Mouse (Mus musculus): ENCODE measurements around the gene Flt1.

The Flt1 gene

DNA sequence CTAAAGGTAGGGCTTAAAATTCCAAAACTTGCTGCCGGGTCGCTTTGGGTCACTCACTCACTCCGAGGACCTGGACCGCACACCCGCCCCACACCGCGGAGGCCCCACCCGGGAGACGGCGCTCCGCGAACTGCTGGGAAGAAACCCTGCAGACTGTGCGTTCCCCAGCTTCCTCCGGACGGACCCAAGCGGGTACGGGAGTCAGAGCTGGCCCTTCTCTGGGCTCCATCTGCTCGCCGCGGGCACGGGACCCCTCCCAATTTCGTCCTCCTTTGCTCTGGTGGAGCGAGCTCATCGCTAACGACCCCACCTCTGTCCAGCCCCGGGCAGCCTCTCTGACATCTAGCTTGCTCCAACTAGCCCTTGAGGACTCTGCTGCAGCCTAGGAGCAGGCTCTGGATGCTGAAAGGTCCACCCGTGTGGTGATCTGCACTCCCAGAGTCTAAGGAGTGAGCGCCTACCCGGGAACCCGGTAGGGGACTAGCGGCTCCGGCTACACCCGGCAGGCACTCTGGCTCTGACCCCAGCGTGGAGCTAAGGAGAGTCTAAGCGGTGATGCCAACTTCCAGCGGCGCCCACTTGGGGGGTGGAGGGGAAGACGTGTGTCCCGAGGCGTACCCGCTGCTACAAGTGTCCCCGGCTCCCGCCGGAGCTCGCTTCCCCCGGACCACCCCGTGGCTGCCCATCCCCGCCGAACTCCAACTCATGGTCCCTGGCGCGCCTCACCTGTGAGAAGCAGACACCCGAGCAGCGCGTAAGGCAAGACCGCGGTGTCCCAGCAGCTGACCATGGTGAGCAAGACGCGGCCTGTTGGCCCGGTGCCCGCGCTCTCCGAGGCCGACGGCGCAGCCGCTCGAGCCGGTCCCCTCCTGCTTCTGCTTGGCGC, 623 bp downstream of the Flt1 start:
- DNase-seq (ENCODE audit: low read depth, low spot score), result peak; percentile 64

DNA sequence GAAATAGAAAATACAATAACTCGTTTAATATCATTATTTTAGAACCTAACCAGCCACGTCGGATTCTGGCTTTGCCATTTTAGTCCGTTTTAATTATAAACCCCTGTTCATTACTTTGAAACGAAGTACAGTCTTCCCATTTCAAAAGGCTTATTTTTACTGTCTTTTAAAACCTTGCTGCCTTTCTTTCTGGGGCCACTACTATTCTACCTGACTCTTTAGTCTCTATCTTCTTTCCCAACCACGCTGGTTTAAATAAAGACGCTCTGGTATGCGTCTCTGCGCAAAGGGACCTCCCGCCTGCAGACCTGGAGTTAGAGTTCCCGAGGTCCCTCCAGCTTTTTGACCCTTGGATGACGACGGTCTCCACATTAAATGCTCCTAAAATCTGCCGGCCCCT, 1.4 kb downstream of the Flt1 start:
- peak; percentile 18 for DNase-seq (ENCODE audit: low read depth, low spot score)

DNA sequence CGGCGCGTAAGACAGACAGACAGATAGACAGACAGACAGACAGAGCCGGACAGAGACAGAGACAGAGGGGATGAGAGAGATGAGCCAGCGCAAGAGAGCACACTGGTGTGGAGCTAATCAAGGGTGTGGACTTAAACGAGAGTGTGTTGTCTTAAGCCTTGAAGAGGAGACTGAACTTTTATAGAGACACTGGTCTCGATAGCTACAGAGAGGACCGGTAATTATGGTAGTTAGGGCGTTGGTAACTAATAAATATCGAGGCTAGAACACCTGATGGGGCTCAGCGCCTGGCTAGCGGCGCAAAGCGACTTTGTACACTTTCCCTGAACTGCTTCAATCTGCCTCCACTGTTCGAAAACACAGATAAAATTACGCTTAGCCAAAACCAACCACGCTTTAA, 2.0 kb downstream of the Flt1 start:
- peak; percentile 8 for DNase-seq (ENCODE audit: low read depth, low spot score)

DNA sequence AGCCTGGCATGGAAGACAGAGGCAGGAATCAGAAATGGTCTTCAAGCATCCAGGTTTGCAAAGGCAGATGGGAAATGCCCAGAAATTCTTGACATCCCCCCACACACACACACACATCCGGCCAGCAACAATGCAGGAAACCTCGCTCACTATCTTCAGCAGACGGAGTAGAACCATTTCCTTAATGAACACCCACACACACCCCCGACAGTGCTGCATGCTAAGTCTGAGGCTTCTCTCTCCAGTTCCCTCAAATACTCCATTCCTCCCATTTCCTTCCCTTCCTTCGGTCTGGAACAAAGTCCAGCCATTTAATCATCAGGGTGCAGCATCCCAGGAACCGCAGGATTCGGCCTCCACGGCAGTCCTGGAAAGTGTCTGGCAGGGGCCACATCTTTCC, 4.4 kb downstream of the Flt1 start:
- peak; percentile 12 for DNase-seq (ENCODE audit: low read depth, low spot score)

DNA sequence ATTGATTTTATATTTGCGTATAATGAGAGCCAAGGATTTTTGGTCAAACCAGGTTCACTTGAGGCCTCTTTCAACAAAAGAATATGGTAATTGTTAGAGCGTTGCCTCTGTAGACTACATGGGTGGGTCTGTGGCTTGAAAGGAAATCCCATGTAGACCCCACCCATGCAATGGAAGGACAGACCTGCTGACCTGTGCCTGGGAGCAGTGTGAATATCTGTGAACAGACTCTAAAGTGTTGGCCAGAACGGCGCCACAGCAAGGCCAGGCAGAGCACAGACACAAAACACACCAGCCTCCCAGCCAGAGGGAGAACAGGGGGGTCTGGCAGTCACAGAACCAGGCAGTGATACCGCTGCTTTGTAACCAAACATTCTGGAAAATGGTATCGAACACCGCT, 7.5 kb downstream of the Flt1 start:
- no peak for DNase-seq (ENCODE audit: low read depth, low spot score)

DNA sequence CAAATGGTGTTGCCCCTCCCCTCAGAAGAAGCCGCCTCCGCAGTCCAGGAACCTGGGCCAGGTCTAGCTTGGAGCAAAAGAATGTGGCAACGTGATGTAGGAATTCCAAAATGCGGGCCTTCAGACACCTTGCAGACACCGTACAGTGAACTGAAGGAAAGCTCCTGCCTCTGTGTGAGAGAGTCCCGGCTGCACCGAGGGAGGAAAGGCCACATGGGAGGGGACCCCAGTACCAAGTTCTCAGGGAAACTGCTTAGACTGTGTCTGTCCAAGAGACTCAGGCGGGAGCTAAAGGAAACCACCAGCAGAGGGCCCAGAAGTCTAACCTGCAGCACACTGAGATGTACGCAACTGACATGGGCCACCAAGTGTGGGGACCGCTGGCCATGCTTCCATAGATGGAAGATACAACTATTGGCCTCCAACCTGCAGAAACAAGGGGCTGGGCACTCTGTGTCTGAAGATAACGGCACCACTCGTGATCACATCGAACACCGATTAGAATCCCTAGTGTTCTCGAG, 9.1 kb downstream of the Flt1 start:
- peak; percentile 42 for DNase-seq (ENCODE audit: low read depth, low spot score)

DNA sequence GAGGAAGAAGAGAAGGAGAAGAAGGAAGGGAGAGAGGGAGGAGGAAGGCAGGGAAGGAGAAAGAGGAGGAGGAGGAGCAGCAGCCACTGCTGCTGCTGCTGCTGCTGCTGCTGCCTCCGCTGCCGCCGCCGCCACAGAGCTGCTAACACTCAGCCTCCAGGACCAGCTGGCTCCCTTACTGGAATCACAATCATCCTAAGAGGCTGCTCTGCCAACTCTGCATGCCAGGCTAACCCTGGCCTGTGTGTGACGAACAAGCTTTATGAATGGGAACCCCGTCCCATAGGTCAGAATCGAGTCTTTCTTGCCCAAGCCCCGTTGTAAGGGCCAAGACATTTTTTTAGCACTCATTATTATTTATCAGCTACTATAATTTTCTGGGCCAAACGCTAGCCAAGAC, 9.5 kb downstream of the Flt1 start:
- DNase-seq (ENCODE audit: low read depth, low spot score), result no peak

DNA sequence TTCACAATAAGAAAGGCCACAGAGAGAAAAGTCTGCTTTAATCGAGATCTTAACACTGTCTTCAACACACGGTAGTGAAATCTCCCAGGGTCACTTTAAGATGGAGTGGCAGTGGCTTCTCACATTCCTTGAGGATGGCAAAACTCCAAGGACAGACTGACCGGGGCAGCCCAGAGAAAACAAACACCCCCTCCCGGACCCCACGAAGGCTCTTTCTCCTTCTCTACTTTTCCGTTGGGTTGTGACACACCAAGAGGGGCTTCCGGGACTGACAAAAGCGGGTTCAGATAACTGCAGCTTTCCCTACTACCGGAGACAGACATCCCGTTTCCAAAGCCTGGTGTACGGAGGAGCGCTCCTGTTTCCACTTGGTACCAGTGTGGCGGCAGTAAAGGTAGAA, 10.4 kb downstream of the Flt1 start:
- no peak for DNase-seq (ENCODE audit: low read depth, low spot score)

DNA sequence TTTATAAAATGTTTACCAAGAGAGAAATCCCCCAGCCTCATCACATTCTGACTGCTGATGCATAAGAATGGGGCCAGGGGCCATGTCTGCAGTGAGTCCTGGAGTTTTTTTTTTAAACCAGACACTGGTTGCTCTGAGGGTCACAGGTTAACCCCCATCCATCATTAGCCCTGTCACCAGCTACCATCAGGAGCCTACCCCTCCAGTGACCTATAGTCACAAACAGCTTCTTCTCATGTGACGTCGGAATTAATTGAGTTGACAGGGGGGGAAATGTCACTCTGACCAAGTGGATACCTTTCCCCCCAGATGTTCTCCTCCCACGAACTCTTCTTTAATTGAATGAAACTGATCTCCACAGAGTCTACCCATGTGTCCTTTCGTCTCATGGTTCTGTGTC, 17.3 kb downstream of the Flt1 start:
- DNase-seq (ENCODE audit: low read depth, low spot score), result no peak

DNA sequence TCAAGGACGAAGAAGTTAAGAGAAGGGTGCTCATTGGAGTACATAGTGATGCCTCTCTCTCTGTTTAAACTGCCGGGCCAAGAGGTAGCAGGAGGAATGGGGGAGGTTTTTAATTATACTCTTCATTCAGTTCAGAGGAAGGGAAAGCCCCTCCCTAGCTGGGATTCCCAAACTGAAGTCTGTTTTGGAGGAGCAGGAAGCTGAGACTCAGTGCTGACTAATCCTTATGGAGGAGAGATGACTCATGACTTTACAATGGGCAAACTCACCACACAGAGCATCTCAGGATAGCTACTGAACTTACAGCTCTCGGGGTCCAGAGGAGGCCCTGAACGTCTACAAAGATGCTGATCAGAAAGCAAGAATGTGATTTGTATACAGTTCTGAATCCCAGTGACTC, 18.3 kb downstream of the Flt1 start:
- DNase-seq (ENCODE audit: low read depth, low spot score), result no peak

DNA sequence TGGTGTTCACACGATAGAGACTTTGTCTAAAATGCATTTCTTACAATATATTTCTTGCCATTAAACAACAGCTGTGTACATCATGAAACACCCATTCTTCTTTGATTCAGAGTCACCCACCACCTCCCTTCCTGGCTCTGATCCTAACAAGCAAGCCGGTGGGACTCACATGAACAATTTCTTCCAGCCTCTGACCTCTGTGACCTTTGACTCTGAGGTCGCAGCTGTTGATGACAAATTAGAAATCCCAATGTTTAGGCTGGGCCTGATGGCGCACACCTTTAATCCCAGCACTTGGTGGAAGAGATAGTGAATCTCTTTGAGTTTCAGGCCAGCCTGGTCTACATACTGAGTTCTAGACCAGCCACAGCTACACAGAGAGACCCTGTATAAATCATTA, 20.9 kb downstream of the Flt1 start:
- no peak for DNase-seq (ENCODE audit: low read depth, low spot score)

DNA sequence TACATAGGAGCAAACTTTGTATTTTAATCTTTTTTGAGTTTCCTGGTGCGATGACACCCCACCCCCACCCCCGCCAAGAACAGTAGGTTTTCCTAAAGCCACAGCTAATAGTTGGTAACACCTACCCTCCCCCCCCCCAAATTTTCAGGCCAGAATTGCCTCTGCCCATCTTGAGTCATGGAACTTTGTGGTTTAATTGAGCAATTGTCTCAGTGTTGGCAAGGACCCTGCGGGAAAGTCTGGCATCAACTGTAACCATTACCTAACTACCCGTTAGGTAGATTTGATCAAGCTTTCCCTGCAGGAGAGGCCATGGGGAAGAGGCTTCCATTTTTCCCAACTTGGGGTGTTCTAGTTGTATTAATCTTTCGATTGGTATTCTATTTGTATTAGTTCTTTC, 23.4 kb downstream of the Flt1 start:
- no peak for DNase-seq (ENCODE audit: low read depth, low spot score)

DNA sequence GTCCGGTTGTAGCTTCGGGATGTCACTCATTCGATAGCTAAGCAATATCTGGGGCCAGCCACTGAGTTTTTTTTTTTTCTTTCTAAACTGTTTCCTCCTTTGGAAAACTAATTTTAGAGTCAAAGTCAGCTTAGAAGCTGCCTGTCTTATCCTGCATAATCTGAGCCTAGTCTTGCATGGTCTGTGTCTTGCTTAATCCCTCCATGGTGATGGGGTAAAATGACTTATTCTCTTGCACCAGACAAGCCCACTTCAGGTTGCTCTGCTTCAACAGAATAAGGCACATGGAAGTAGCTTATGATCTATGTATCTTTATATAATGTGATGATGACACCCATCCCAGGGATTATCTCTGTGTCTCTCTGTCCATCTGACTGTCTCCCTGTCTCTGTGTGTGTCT, 24.8 kb downstream of the Flt1 start:
- no peak for DNase-seq (ENCODE audit: low read depth, low spot score)

DNA sequence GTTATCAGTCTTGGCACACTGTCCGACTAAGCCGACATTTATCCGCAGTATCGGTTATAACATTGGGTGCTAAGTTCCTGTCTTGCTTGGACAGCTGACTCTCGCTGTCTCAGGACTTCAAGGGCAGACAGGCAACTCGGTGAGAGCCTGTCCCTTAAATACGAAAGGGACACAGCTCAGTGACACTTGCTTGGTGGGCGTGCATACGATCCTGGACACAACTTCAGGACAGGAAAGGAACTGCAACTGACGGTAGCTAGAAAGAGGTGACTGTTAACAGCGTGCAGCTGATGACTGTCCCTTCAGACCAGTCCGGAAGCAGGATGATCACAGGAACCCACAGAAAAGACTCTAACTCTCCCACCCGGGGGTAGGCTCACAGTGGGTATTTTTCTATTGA, 27.8 kb downstream of the Flt1 start:
- DNase-seq (ENCODE audit: low read depth, low spot score), result peak; percentile 21

DNA sequence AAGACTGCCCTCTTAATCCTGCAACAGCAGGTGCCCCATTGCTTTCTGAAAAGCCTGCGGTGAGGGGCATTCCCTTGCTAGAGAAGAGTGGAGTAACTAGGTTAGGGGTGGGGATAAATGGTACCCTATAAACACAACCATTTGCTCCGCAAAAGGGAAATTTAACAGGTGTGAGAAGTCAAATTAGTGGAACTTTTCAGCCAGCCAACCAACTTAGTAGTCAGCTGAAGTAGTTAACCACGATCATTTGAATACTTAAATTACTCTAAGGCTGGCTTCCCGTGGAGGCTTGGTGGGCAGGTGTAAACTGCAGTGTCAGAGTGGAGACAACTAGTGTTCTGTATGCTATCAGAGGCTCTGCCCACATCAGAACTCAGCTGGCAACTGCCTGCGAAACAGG, 28.6 kb downstream of the Flt1 start:
- peak; percentile 22 for DNase-seq (ENCODE audit: low read depth, low spot score)

DNA sequence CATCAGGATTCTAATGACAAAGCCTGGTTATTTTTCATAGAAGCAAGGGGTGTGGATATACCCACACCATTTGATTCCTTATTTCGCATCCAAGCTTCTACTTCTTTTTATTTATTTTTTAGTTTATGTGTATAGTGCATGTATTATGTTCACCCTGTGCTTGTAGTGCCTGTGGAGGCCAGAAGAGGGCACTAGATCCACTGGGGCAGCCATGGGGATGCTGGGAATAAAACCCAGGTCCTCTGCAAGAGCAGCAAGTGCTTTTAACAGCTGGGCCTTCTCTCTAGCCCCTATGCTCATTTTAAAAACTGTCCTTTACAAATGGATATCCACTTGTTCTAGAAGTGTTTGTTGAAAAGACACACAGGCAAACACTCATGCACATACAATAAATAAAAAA, 33.2 kb downstream of the Flt1 start:
- no peak for DNase-seq (ENCODE audit: low read depth, low spot score)

DNA sequence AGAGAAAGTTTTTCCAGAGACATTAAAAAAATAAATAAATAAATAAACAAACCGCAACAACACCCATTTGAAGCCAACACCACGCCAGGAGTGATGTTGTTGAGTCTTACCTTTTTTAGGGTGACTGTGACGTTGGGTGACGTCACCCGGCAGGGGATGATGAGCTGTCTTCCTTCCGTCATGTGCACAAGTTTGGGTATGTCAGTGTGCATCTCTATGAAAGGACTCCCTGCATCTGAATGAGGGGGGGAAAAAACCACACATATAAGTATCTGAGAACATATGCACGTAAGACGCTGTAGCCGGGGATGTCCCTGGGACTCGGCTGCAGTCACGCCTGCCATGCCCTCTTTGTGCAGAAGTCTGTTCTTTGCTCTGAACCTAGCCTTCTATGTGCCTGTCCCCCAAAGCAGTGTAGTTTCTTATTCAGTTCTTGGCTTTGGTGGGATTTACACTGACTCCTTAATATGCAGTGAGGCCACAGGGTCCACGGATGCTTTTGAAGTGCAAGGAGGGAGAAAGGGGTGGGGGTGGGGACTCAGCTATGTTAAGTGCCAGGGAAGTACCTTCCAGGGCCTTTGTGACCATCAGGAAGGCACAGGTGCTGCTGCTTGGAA, 42.0 kb downstream of the Flt1 start:
- no peak for DNase-seq (ENCODE audit: low read depth, low spot score)

DNA sequence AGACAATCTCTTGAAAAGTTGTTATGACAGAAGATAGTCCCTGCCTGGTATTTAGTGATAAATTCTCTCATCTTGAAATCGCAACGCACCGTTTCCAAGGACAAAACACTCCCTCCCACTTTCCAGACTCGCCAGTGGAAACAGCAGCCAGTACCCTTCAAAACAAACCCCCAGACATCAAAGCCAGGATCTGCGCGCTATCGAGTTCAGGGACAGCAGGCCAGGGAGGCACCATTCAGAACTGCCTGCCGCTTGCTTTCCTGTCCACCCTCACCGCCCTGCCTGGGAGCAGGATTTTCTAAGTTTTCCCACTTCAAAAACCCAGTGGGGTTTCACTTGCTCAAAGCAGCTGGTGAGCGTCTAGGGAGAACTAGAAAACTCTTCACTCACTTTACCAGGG, 44.6 kb downstream of the Flt1 start:
- no peak for DNase-seq (ENCODE audit: low read depth, low spot score)

DNA sequence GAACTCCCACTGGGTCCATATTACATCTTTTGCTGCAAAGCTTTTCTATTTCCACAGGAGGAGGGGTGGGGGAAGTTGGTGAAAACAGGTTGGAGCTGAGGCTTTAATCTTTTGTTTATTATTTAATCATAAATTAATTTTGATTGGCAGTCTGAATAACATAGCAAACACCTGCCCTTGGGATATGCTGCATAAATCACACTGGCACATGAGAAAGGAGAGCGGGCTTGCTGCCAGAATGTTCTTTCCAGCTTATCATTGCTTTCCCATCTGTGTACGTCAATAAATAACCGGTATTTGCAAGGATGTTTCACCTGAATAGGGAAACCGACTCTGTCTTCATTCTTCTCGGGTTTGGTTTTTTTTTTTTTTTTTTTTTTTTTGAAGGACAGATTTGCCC, 45.1 kb downstream of the Flt1 start:
- DNase-seq (ENCODE audit: low read depth, low spot score), result no peak

DNA sequence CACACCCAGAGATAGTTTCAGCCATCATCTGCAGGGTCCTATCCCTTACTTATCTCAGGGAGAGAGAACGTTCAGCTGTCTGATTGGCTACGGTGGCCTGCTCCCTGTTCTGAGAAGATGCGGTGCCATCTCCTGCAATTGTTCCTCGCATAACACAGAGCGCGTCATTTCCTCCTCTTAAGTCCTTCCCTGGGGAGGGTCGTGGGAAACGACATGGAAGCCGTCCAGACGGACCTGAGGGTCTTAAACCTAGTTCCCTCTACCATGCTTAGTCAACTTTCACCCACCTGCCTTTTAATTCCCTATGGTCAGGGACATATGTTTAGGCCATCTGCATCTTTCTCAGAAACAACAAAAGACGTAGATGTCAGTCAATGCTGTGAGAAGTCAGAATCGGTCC, 46.5 kb downstream of the Flt1 start:
- no peak for DNase-seq (ENCODE audit: low read depth, low spot score)

DNA sequence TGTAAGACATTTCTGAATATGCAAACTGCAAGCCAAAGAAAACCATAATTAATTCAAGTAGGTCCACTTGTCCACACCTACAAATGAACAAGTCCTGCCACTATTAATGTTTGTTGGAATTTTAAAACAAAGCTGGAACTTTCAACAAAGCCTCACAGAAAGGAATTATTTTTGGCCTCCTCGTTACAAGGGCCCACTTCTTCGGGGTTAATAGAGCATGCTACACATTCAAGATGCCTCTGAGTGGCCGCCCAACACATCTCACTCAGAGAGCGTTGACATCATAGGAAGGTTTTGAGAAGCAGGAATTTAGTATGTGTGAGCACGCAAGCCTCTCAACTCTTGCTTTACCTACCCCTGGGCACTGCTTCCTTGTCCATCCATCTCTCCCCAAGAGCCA, 50.0 kb downstream of the Flt1 start:
- DNase-seq (ENCODE audit: low read depth, low spot score), result no peak

DNA sequence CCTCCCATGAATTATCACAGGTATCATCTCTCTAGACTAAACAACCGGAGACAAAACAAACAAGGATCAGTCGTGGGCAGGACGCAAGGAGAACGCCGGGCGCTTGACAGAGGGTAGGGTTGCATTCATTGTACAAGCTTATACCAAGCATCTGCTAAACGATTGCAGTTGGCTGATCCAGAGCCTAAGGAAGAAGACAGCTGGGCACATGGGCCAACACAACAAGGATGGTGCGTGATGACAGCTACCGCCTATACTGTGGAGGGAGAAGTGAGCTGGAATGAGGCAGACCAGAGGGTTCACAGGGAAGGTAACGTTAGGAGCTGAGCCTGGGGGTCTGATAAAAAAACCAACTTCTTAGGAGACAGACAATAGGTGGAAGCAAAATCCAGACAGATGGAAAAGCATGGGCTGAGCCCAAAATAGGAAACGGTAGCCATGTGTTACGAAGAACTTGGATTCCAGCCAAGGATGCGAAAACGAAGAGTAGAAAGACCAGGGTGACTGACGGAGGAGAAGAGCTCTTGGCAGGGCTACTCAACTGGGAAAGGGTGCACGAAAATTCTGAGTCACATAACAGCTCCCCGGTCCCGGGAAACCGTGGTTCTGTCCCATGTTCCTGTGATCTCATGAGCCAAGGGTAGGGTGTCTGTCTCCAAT, 53.9 kb downstream of the Flt1 start:
- DNase-seq (ENCODE audit: low read depth, low spot score), result no peak

Measured in R1 (cell line).